Mouse (Mus musculus): ENCODE data around the gene Xpot. TPM values are rescaled to one million over a fixed set of nuclear protein-coding genes. Genes with fewer than 3 reads are reported as not detected.
A peak's percentile ranks its signal among the peaks of the same experiment; 100 is the strongest.

Gene Xpot
- polyA plus RNA-seq, 1 experiment from 2014 or later = 27.8 TPM

GRCm38 (mm10) chr10:121640150-121640930 is 14.2 kb upstream of the Xpot start:
- 45% methylated on average over 6 of the region's 6 CpGs for WGBS
- peak overlapping the region; percentile 49; the same call in 1 of the 2 replicates for H3K4me3 ChIP-seq
- H3K36me3 ChIP-seq = no peaks in the 10 kb centered on the region
- no peak for ATAC-seq (replicated peaks; ENCODE audit: insufficient number of reproducible peaks, insufficient read depth, low FRiP score, low read depth)
- H3K27me3 ChIP-seq = peaks cover 34% of the 10 kb centered on the region
- H3K27ac ChIP-seq = no peak overlapping the region
- no peak overlapping the region for H3K9ac ChIP-seq
- H3K9me3 ChIP-seq (replicated peaks) = no peaks in the 10 kb centered on the region
- H3K4me1 ChIP-seq (replicated peaks) = peaks cover 14% of the 10 kb centered on the region
- peak overlapping the region; percentile 88 for H3K4me2 ChIP-seq

DNA sequence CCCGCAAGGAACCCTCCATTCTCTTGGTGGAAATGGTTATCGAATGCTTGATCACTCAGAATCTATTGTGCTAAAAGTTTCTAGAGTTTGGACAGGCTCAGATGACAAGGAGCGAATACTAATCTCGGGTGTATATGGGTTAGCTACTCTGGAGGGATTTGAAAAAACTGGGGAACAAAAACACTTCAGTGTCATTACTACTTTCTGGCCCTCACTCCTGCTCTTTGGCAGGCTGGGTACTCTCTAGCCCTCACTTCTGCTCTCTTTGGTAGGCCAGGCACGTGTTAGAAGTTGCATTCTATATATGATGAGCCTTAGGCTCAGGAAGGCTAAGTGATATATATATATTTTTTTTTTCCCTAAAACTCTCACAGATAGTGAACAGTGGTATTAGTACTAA is 13.4 kb upstream of the Xpot start:
- H3K36me3 ChIP-seq = no peaks in the 10 kb centered on the region
- H3K4me1 ChIP-seq (replicated peaks) = peaks cover 14% of the 10 kb centered on the region
- H3K4me3 ChIP-seq = no peak overlapping the region
- no peak overlapping the region for H3K4me2 ChIP-seq
- no peaks in the 10 kb centered on the region for H3K9me3 ChIP-seq (replicated peaks)
- H3K27me3 ChIP-seq = peaks cover 33% of the 10 kb centered on the region
- no peak overlapping the region for H3K27ac ChIP-seq
- ATAC-seq (replicated peaks; ENCODE audit: insufficient number of reproducible peaks, insufficient read depth, low FRiP score, low read depth) = no peak
- H3K9ac ChIP-seq = no peak overlapping the region
- WGBS = 87% methylated on average over 5 of the region's 5 CpGs

DNA sequence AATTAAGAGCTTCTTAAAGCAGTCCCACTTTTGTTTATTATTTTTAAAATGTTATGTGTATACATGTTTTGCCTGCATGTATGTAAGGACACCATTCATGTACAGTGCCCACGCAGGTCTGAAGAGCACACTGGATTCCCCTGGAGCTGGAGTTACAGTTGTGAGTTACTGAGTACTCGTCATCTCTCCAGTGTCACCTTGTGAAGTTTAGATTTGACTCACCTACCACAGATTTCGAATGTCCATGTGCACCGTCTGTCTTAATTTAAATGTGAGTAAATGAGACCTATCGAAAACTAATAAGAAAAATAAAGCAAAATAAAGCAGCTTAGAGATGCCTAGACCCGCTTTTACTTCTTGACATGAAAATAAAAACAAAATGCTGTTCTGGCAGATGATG is 10.1 kb upstream of the Xpot start:
- Histone ChIP-seq H3K27ac (no peak overlapping the region), H3K4me1 (replicated peaks) (peaks cover 5% of the 10 kb centered on the region), H3K4me2 (no peak overlapping the region), H3K36me3 (no peaks in the 10 kb centered on the region), H3K9me3 (replicated peaks) (no peaks in the 10 kb centered on the region), H3K27me3 (peaks cover 5% of the 10 kb centered on the region; the same call in 1 of the 2 replicates), H3K9ac (no peak overlapping the region), H3K4me3 (no peak overlapping the region)
- 77% methylated on average over 6 of the region's 6 CpGs for WGBS
- no peak for ATAC-seq (replicated peaks; ENCODE audit: insufficient number of reproducible peaks, insufficient read depth, low FRiP score, low read depth)

DNA sequence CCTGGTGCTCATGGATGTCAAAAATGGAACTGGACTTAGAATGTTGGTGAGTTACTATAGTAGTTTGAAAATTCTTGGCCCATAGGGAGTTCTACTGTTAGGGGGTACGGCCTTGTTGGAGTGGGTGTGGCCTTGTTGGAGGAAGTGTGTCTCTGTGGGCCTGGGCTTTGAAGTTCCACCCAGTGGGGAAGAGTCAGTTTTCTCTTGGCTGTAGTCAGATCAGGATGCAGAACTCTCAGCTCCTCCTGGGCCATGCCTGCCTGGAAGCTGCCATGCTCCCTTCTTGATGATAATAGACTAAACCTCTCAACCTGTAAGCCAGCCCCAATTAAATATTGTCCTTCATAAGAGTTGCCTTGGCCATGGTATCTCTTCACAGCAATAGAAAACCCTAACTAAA is 8.0 kb upstream of the Xpot start:
- no peaks in the 10 kb centered on the region for H3K4me1 ChIP-seq (replicated peaks)
- no peak overlapping the region for H3K4me3 ChIP-seq
- H3K9ac ChIP-seq = no peak overlapping the region
- no peaks in the 10 kb centered on the region for H3K27me3 ChIP-seq
- H3K4me2 ChIP-seq = no peak overlapping the region
- no peaks in the 10 kb centered on the region for H3K36me3 ChIP-seq
- no peak for ATAC-seq (replicated peaks; ENCODE audit: insufficient number of reproducible peaks, insufficient read depth, low FRiP score, low read depth)
- WGBS = 31% methylated on average over 1 of the region's 1 CpGs
- no peak overlapping the region for H3K27ac ChIP-seq
- no peaks in the 10 kb centered on the region for H3K9me3 ChIP-seq (replicated peaks)

DNA sequence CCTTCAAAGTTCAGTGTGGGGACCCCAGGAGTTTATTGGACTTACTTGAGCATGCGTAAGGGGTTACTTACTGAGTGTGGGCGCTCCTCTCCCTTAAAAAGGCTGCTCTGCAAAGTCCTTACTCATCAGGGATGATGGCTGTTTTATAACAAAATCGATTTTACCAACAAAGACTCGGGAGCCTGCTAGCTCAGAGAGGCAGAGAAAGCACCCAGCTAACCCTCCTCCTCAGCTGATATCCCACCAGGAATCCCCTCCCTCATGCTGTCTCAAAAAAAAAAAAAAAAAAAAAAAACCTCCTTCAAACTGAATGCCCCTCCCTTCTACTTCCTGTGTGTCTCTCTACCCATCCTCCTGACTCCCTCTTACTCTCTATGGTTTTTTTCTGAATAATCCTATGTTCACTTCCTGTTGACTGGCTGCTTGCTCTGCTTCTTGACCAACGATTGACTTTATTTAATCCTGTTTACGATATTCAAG is 2.5 kb upstream of the Xpot start:
- H3K9me3 ChIP-seq (replicated peaks) = no peaks in the 10 kb centered on the region
- H3K4me3 ChIP-seq = no peak overlapping the region
- H3K36me3 ChIP-seq = no peaks in the 10 kb centered on the region
- H3K27ac ChIP-seq = no peak overlapping the region
- H3K4me1 ChIP-seq (replicated peaks) = peaks cover 22% of the 10 kb centered on the region
- ATAC-seq (replicated peaks; ENCODE audit: insufficient number of reproducible peaks, insufficient read depth, low FRiP score, low read depth) = no peak
- no peaks in the 10 kb centered on the region for H3K27me3 ChIP-seq
- WGBS = 88% methylated on average over 6 of the region's 6 CpGs
- no peak overlapping the region for H3K4me2 ChIP-seq
- H3K9ac ChIP-seq = no peak overlapping the region

DNA sequence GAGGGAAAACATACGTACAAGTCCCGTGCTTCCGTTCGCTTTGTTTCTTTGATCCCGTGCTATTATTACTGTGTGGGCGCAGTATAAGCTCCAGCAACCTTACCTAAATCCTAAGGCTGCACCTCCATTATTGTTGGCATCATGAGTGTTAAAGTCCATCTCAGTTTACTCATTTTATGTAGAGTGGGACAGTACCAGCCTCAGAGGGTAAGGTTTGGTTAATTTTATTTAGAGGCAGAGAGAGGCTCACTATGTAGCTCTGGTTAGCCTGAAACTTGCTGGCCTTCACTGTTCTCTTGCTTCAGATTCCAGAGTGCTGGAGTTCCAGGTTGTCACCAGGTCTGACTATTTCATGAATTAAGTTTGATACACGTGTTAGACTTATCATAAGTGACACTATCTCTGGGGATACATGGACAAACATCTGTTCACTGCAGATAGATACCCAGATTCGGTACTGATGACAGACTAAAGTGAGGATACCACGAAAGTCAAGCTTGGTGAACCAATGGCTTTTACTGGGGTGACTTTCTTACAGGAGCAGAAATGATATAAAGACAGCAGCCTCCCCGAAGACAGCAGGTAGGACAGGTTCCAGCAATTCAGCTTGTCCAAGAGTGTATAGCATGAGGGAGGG is 1.2 kb upstream of the Xpot start:
- ATAC-seq (replicated peaks; ENCODE audit: insufficient number of reproducible peaks, insufficient read depth, low FRiP score, low read depth) = no peak
- H3K4me1 ChIP-seq (replicated peaks) = peaks cover 24% of the 10 kb centered on the region
- no peaks in the 10 kb centered on the region for H3K9me3 ChIP-seq (replicated peaks)
- H3K36me3 ChIP-seq = peaks cover 6% of the 10 kb centered on the region
- peak overlapping the region; percentile 97; the same call in 1 of the 2 replicates for H3K4me3 ChIP-seq
- 77% methylated on average over 10 of the region's 10 CpGs for WGBS
- H3K4me2 ChIP-seq = no peak overlapping the region; the same call in 1 of the 2 replicates
- no peaks in the 10 kb centered on the region for H3K27me3 ChIP-seq
- no peak overlapping the region for H3K27ac ChIP-seq
- H3K9ac ChIP-seq = no peak overlapping the region

DNA sequence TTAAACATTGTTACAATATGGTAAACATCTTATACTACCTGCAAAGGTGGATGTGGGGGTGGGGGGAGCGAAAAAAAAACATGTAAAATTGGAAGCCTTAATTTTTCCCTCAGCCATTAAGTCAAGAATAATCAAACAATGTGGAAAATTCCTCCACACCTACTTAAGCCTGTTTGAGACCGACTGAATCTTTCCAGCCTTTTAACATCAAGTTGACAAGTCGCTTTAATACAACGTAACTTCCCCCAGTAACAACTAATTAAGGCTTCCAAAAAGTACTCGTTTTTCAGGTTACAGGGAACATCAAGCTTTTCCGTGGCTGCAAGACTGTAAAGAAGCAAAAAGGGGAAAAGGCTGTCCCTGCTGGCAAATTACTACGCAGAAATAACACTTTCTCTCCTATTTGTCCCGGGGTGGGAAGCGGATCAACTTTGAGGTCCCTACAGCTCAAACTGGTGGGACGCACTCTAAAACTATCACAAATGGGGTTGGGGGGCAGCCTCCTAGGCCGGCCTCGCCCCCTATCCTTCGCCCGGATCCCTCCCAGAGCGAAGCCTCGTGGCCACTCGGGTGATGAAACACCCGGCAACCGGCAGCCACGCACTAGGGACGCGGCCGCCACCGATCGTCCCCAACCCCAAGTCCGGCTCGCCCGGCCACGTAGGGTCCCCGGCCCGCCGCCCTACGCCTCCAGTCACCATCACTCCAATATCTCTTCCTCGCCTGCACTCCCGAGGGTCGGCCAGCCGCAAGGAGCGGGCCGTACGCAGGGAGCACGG is 536 bp downstream of the Xpot start:
- under 1% methylated on average over 38 of the region's 41 CpGs for WGBS
- no peaks in the 10 kb centered on the region for H3K9me3 ChIP-seq (replicated peaks)
- H3K4me2 ChIP-seq = peak overlapping the region; percentile 86
- H3K4me1 ChIP-seq (replicated peaks) = peaks cover 24% of the 10 kb centered on the region
- H3K27me3 ChIP-seq = no peaks in the 10 kb centered on the region
- peaks cover 20% of the 10 kb centered on the region for H3K36me3 ChIP-seq
- H3K27ac ChIP-seq = peak overlapping the region; percentile 96
- ATAC-seq (replicated peaks; ENCODE audit: insufficient number of reproducible peaks, insufficient read depth, low FRiP score, low read depth) = no peak; the same call in 1 of the 2 replicates
- peak overlapping the region; percentile 97 for H3K4me3 ChIP-seq
- peak overlapping the region; percentile 89 for H3K9ac ChIP-seq

- H3K27me3 ChIP-seq = no peaks in the 10 kb centered on the region
- H3K27ac ChIP-seq = peak overlapping the region; percentile 96; the same call in 1 of the 2 replicates
- 10% methylated on average over 9 of the region's 9 CpGs for WGBS
- no peak for ATAC-seq (replicated peaks; ENCODE audit: insufficient number of reproducible peaks, insufficient read depth, low FRiP score, low read depth)
- peaks cover 24% of the 10 kb centered on the region for H3K4me1 ChIP-seq (replicated peaks)
- H3K9me3 ChIP-seq (replicated peaks) = no peaks in the 10 kb centered on the region
- peak overlapping the region; percentile 89 for H3K9ac ChIP-seq
- H3K36me3 ChIP-seq = peaks cover 24% of the 10 kb centered on the region
- peak overlapping the region; percentile 97 for H3K4me3 ChIP-seq
- peak overlapping the region; percentile 86 for H3K4me2 ChIP-seq
These were observed 1.1 kb downstream of the Xpot start for GRCm38 (mm10) chr10:121625006-121625405.

GRCm38 (mm10) chr10:121623670-121624069 is 2.5 kb downstream of the Xpot start:
- H3K4me1 ChIP-seq (replicated peaks) = peaks cover 24% of the 10 kb centered on the region
- no peak for ATAC-seq (replicated peaks; ENCODE audit: insufficient number of reproducible peaks, insufficient read depth, low FRiP score, low read depth)
- no peaks in the 10 kb centered on the region for H3K9me3 ChIP-seq (replicated peaks)
- peaks cover 28% of the 10 kb centered on the region for H3K36me3 ChIP-seq
- WGBS = 72% methylated on average over 7 of the region's 7 CpGs
- no peak overlapping the region for H3K27ac ChIP-seq
- H3K9ac ChIP-seq = no peak overlapping the region
- H3K4me2 ChIP-seq = no peak overlapping the region
- H3K27me3 ChIP-seq = no peaks in the 10 kb centered on the region
- no peak overlapping the region for H3K4me3 ChIP-seq

DNA sequence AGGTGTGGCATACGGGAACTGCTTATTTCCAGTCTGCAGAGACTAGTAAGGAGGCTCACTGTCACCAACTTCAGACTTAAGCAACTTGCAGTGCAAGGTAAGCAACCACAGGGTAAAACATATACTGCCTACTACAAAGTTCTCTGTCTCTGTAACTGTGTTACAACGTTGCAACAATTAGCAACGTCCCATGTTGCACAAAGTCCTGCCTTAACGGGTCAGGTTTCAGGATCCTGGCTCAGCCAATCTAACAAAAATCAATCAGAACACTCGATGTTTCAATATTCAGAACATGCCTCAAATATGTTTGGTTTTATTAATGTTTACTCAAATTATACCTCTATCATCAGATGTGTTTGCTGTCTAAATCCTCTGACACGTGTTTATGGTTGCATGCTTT is 3.7 kb downstream of the Xpot start:
- H3K36me3 ChIP-seq = peaks cover 40% of the 10 kb centered on the region
- 90% methylated on average over 6 of the region's 6 CpGs for WGBS

GRCm38 (mm10) chr10:121615935-121616334 is 10.2 kb downstream of the Xpot start:
- WGBS = 80% methylated on average over 7 of the region's 7 CpGs
- H3K9me3 ChIP-seq (replicated peaks) = no peaks in the 10 kb centered on the region
- H3K27ac ChIP-seq = no peak overlapping the region
- no peak for ATAC-seq (replicated peaks; ENCODE audit: insufficient number of reproducible peaks, insufficient read depth, low FRiP score, low read depth)
- peaks cover 63% of the 10 kb centered on the region for H3K36me3 ChIP-seq
- H3K4me3 ChIP-seq = no peak overlapping the region
- H3K27me3 ChIP-seq = no peaks in the 10 kb centered on the region
- no peak overlapping the region for H3K9ac ChIP-seq
- no peaks in the 10 kb centered on the region; the same call in 1 of the 2 replicates for H3K4me1 ChIP-seq (replicated peaks)
- H3K4me2 ChIP-seq = no peak overlapping the region

More for the DNA sequence above, 3.7 kb downstream of the Xpot start:
- Histone ChIP-seq H3K4me3 (no peak overlapping the region), H3K27ac (no peak overlapping the region), H3K9ac (no peak overlapping the region), H3K4me1 (replicated peaks) (peaks cover 24% of the 10 kb centered on the region), H3K4me2 (no peak overlapping the region), H3K27me3 (no peaks in the 10 kb centered on the region), H3K9me3 (replicated peaks) (no peaks in the 10 kb centered on the region)
- no peak for ATAC-seq (replicated peaks; ENCODE audit: insufficient number of reproducible peaks, insufficient read depth, low FRiP score, low read depth)

Data from heart, embryonic 15.5 days (tissue).